Mouse (Mus musculus) CH12.LX (cell line): ENCODE measurements around the gene Crybg2. TPM values are rescaled to one million over a fixed set of nuclear protein-coding genes. Genes with fewer than 3 reads are reported as not detected.

Source experiments
- polyA plus RNA-seq: library from polyadenylated mRNA; unstranded; fragments of >175 nt; gene quantifications from 2 replicates; pipeline ENCODE4 v1.2.1, GENCODE M21; 2012; ENCODE audit warnings: low read depth; ENCODE audit not compliant: insufficient read length
- total RNA-seq, 2 experiments: library from RNA; depleted of rRNA; stranded (reverse); fragments of 300-350 nt in 1 of 2; fragments of >200 nt in 1 of 2; gene quantifications; 2 replicates each; pipeline ENCODE4 v1.2.3; 2012 to 2014

Gene Crybg2
- total and polyA plus RNA-seq, 3 experiments: 3.6 to 15.6 (median 9.2) TPM

Other genes starting within 250 kb of the Crybg2 start
- gene Rps6ka1, start 173.0 kb upstream of the Crybg2 start, total RNA-seq (2012; rRNA removed): 118 and 130 TPM in 2 replicates
- gene Rps6ka1, start 173.0 kb upstream of the Crybg2 start, total RNA-seq (2014; rRNA removed): 70.4 and 72.5 TPM in 2 replicates
- gene Rps6ka1, start 173.0 kb upstream of the Crybg2 start, polyA plus RNA-seq: 113 and 123 TPM in 2 replicates
- 157 and 196 TPM in 2 replicates for gene Hmgn2, start 92.2 kb upstream of the Crybg2 start, total RNA-seq (2012; rRNA removed)
- 161 and 168 TPM in 2 replicates for gene Hmgn2, start 92.2 kb upstream of the Crybg2 start, total RNA-seq (2014; rRNA removed)
- 195 and 299 TPM in 2 replicates for gene Hmgn2, start 92.2 kb upstream of the Crybg2 start, polyA plus RNA-seq
- gene Dhdds, start 59.9 kb upstream of the Crybg2 start, total RNA-seq (2012; rRNA removed): 26.0 and 29.4 TPM in 2 replicates
- 12.9 TPM in 2 replicates for gene Dhdds, start 59.9 kb upstream of the Crybg2 start, total RNA-seq (2014; rRNA removed)
- gene Dhdds, start 59.9 kb upstream of the Crybg2 start, polyA plus RNA-seq: 33.1 and 34.5 TPM in 2 replicates
- 0.04 and 0.08 TPM in 2 replicates for gene Lin28a, start 42.0 kb upstream of the Crybg2 start, total RNA-seq (2012; rRNA removed)
- gene Lin28a, start 42.0 kb upstream of the Crybg2 start, total RNA-seq (2014; rRNA removed): not detected in 2 replicates
- not detected in 2 replicates for gene Lin28a, start 42.0 kb upstream of the Crybg2 start, polyA plus RNA-seq
- not detected in 2 replicates for gene Zfp683, start 7.0 kb upstream of the Crybg2 start, total RNA-seq (2012; rRNA removed)
- gene Zfp683, start 7.0 kb upstream of the Crybg2 start, total RNA-seq (2014; rRNA removed): not detected in 2 replicates
- gene Zfp683, start 7.0 kb upstream of the Crybg2 start, polyA plus RNA-seq: 0.16 TPM in 1 of 2 replicates, not detected in the other
- gene Cd52, start 34.3 kb downstream of the Crybg2 start, total RNA-seq (2012; rRNA removed): 2,306 and 3,109 TPM in 2 replicates
- gene Cd52, start 34.3 kb downstream of the Crybg2 start, total RNA-seq (2014; rRNA removed): 4,323 and 5,448 TPM in 2 replicates
- gene Cd52, start 34.3 kb downstream of the Crybg2 start, polyA plus RNA-seq: 1,849 and 1,886 TPM in 2 replicates
- 12.3 and 18.8 TPM in 2 replicates for gene Ubxn11, start 41.8 kb downstream of the Crybg2 start, total RNA-seq (2012; rRNA removed)
- gene Ubxn11, start 41.8 kb downstream of the Crybg2 start, total RNA-seq (2014; rRNA removed): 6.0 and 6.6 TPM in 2 replicates
- gene Ubxn11, start 41.8 kb downstream of the Crybg2 start, polyA plus RNA-seq: 35.9 and 38.8 TPM in 2 replicates
- gene Sh3bgrl3, start 68.0 kb downstream of the Crybg2 start, total RNA-seq (2012; rRNA removed): 151 and 153 TPM in 2 replicates
- gene Sh3bgrl3, start 68.0 kb downstream of the Crybg2 start, total RNA-seq (2014; rRNA removed): 104 and 128 TPM in 2 replicates
- gene Sh3bgrl3, start 68.0 kb downstream of the Crybg2 start, polyA plus RNA-seq: 289 and 362 TPM in 2 replicates
- 24.4 and 24.9 TPM in 2 replicates for gene Cep85, start 126.3 kb downstream of the Crybg2 start, total RNA-seq (2012; rRNA removed)
- 29.4 and 32.8 TPM in 2 replicates for gene Cep85, start 126.3 kb downstream of the Crybg2 start, total RNA-seq (2014; rRNA removed)
- 28.3 and 32.8 TPM in 2 replicates for gene Cep85, start 126.3 kb downstream of the Crybg2 start, polyA plus RNA-seq
- not detected in 2 replicates for gene Gm7534, start 142.2 kb downstream of the Crybg2 start, total RNA-seq (2012; rRNA removed)
- not detected in 2 replicates for gene Gm7534, start 142.2 kb downstream of the Crybg2 start, total RNA-seq (2014; rRNA removed)
- not detected in 2 replicates for gene Gm7534, start 142.2 kb downstream of the Crybg2 start, polyA plus RNA-seq
- not detected in 2 replicates for gene Catsper4, start 166.6 kb downstream of the Crybg2 start, total RNA-seq (2012; rRNA removed)
- gene Catsper4, start 166.6 kb downstream of the Crybg2 start, total RNA-seq (2014; rRNA removed): not detected in 2 replicates
- gene Catsper4, start 166.6 kb downstream of the Crybg2 start, polyA plus RNA-seq: not detected in 2 replicates
- gene Cnksr1, start 177.6 kb downstream of the Crybg2 start, total RNA-seq (2012; rRNA removed): 0.08 and 0.13 TPM in 2 replicates
- gene Cnksr1, start 177.6 kb downstream of the Crybg2 start, total RNA-seq (2014; rRNA removed): not detected in 2 replicates
- gene Cnksr1, start 177.6 kb downstream of the Crybg2 start, polyA plus RNA-seq: 0.16 TPM in 1 of 2 replicates, not detected in the other
- 2.9 TPM in 2 replicates for gene E130218I03Rik, start 182.8 kb downstream of the Crybg2 start, total RNA-seq (2012; rRNA removed)
- 0.43 TPM in 1 of 2 replicates, not detected in the other for gene E130218I03Rik, start 182.8 kb downstream of the Crybg2 start, total RNA-seq (2014; rRNA removed)
- gene E130218I03Rik, start 182.8 kb downstream of the Crybg2 start, polyA plus RNA-seq: 1.6 and 2.5 TPM in 2 replicates
- 29.1 and 32.3 TPM in 2 replicates for gene Zfp593, start 184.8 kb downstream of the Crybg2 start, total RNA-seq (2012; rRNA removed)
- 31.2 and 34.7 TPM in 2 replicates for gene Zfp593, start 184.8 kb downstream of the Crybg2 start, total RNA-seq (2014; rRNA removed)
- gene Zfp593, start 184.8 kb downstream of the Crybg2 start, polyA plus RNA-seq: 27.9 and 28.9 TPM in 2 replicates
- gene Gm30191, start 186.1 kb downstream of the Crybg2 start, total RNA-seq (2012; rRNA removed): not detected in 2 replicates
- gene Gm30191, start 186.1 kb downstream of the Crybg2 start, total RNA-seq (2014; rRNA removed): not detected in 2 replicates
- not detected in 2 replicates for gene Gm30191, start 186.1 kb downstream of the Crybg2 start, polyA plus RNA-seq
- gene Grrp1, start 193.3 kb downstream of the Crybg2 start, total RNA-seq (2012; rRNA removed): not detected in 2 replicates
- not detected in 2 replicates for gene Grrp1, start 193.3 kb downstream of the Crybg2 start, total RNA-seq (2014; rRNA removed)
- not detected in 2 replicates for gene Grrp1, start 193.3 kb downstream of the Crybg2 start, polyA plus RNA-seq
- 14.6 and 16.1 TPM in 2 replicates for gene Pdik1l, start 227.1 kb downstream of the Crybg2 start, total RNA-seq (2012; rRNA removed)
- 13.7 and 14.8 TPM in 2 replicates for gene Pdik1l, start 227.1 kb downstream of the Crybg2 start, total RNA-seq (2014; rRNA removed)
- 12.1 and 15.6 TPM in 2 replicates for gene Pdik1l, start 227.1 kb downstream of the Crybg2 start, polyA plus RNA-seq